Mouse (Mus musculus): ENCODE measurements around the gene Nhlrc1. TPM values are rescaled to one million over a fixed set of nuclear protein-coding genes. Genes with fewer than 3 reads are reported as not detected.
A peak's percentile ranks its signal among the peaks of the same experiment; 100 is the strongest.

The Nhlrc1 gene
- polyA plus RNA-seq, 1 experiment from 2014 or later = 5.7 TPM

DNA sequence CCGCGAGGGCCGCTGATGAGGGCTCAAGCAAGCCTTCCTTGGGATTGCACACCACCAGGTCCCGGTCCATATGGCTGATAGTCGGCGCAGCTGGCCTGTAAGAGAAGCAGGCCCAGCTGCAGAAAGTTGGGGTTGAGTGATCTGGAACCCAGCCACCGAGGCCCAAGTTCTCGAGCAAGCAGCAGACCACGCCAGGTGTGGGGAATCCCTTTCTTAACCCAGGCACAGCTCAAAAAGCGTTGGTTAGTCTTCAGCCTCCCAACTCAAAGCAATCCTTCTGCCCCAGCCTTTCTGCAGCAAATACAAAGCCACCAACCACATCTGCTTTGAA, 29.9 kb upstream of the Nhlrc1 start, which contains the start of gene Tpmt:
Gene Tpmt, minus strand, starts transcription at position 121 of the 331 bp plus-strand sequence.
- Histone ChIP-seq H3K4me2 (replicated peaks; ENCODE audit: low read depth, low read length) (peak within 1 kb of the TSS; percentile 94), H3K9me3 (ENCODE audit: control insufficient read depth, low read length) (no peaks in the 10 kb centered on the region), H3K27me3 (ENCODE audit: control insufficient read depth, insufficient read depth, low read length) (no peaks in the 10 kb centered on the region), H3K36me3 (ENCODE audit: control insufficient read depth, insufficient read depth, low read length) (no peaks in the 10 kb centered on the region), H3K9ac (ENCODE audit: low read depth, low read length) (peak within 1 kb of the TSS; percentile 73), H3K4me1 (replicated peaks; ENCODE audit: control insufficient read depth, insufficient read depth, low read length) (peaks cover 3% of the 10 kb centered on the region; the same call in 1 of the 2 replicates), H3K27ac (ENCODE audit: low read depth, low read length) (peak within 1 kb of the TSS; percentile 70), H3K4me3 (ENCODE audit: low read depth, low read length) (peak within 1 kb of the TSS; percentile 87)
- DNase-seq (ENCODE audit: low spot score) (no peak), ATAC-seq (ENCODE audit: low FRiP score) (no peak)
- 24% methylated on average over 10 of the region's 10 CpGs for WGBS

DNA sequence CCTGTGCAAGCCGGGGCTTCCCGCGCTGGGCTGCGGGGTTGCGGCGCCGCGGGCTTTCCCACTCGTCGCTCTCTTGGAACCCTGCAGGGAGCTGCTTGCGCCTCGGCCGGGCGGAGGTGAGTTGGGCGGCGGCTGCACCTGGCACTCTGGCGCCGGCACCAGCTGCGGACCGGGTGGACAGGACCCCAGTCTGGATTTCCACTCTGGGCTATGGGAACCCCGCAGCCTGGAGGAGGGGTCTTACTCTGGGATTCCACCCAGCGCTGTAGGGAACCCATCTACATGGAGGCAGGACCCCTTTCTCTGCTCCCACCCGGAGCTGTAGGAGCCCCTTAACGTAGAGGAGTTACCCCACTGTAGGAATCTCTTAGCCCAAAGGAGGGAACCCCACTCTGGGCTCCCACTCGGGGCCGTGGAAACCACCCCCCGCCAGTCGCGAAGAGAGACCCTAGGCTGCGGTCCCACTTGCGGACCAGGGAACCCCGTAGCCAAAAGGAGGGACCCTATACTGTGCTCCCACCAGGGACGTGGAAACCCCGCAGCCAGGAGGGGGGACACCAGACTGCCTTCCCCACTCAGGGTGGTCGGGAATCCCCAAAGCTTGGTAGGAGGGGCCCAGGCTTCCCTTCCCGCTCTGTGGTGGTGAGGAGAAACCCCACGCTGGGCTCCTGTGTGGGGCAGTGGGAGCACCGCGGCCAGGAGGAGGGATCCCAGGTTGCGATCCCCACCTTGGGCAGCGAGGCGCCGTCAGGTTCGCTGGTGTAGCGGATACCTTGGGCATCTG, 29.4 kb upstream of the Nhlrc1 start:
- Histone ChIP-seq H3K27ac (ENCODE audit: low read depth, low read length) (peak overlapping the region; percentile 70), H3K4me1 (replicated peaks; ENCODE audit: control insufficient read depth, insufficient read depth, low read length) (peaks cover 3% of the 10 kb centered on the region; the same call in 1 of the 2 replicates), H3K27me3 (ENCODE audit: control insufficient read depth, insufficient read depth, low read length) (no peaks in the 10 kb centered on the region), H3K9ac (ENCODE audit: low read depth, low read length) (peak overlapping the region; percentile 73), H3K9me3 (ENCODE audit: control insufficient read depth, low read length) (no peaks in the 10 kb centered on the region), H3K4me3 (ENCODE audit: low read depth, low read length) (peak overlapping the region; percentile 87), H3K4me2 (replicated peaks; ENCODE audit: low read depth, low read length) (peak overlapping the region; percentile 94), H3K36me3 (ENCODE audit: control insufficient read depth, insufficient read depth, low read length) (no peaks in the 10 kb centered on the region)
- ATAC-seq (ENCODE audit: low FRiP score) (peak; percentile 45), DNase-seq (ENCODE audit: low spot score) (peak; percentile 39)
- WGBS = 1% methylated on average over 44 of the region's 45 CpGs

DNA sequence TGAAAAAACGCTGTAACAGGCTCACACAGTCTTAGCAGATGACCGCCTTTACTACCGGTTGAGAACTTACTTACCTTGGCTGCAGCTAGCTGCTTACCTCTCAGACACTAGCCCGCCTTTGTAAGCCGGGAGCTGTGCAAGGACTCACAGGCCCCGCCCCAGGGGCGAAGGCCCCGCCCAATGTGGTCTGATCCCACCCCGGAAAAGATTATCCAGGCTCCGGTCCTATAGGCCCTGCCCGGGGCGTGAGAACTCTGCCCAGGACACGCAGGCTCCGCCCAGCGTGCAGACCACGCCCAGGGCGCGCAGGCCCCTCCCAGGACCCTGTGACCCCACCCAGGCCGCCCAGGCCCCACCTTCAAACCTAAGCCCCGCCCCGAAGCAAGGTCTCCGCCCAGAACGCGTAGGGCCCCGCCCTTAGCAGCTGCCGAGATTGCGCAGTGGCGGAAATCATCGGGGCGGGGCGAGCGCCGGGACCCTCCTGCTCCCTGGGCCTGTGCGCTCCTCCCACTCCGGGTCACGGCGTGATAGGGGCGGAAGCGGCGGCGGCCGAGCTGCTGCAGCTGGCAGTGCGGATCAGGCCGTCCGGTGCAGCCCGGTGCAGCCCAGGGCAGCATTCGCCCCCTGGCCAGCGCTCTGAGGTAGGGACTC, 28.5 kb upstream of the Nhlrc1 start, which contains the start of gene Kdm1b:
Gene Kdm1b, plus strand, starts transcription at position 470 of the 651 bp plus-strand sequence.
- Histone ChIP-seq H3K36me3 (ENCODE audit: control insufficient read depth, insufficient read depth, low read length) (no peaks in the 10 kb centered on the region), H3K27me3 (ENCODE audit: control insufficient read depth, insufficient read depth, low read length) (no peaks in the 10 kb centered on the region), H3K4me3 (ENCODE audit: low read depth, low read length) (peak within 1 kb of the TSS; percentile 87), H3K9me3 (ENCODE audit: control insufficient read depth, low read length) (no peaks in the 10 kb centered on the region), H3K4me2 (replicated peaks; ENCODE audit: low read depth, low read length) (peak within 1 kb of the TSS; percentile 94), H3K27ac (ENCODE audit: low read depth, low read length) (peak within 1 kb of the TSS; percentile 70), H3K4me1 (replicated peaks; ENCODE audit: control insufficient read depth, insufficient read depth, low read length) (peaks cover 3% of the 10 kb centered on the region; the same call in 1 of the 2 replicates), H3K9ac (ENCODE audit: low read depth, low read length) (peak within 1 kb of the TSS; percentile 73)
- ATAC-seq (ENCODE audit: low FRiP score) (peak; percentile 97), DNase-seq (ENCODE audit: low spot score) (peak; percentile 98)
- WGBS = under 1% methylated on average over 48 of the region's 48 CpGs

DNA sequence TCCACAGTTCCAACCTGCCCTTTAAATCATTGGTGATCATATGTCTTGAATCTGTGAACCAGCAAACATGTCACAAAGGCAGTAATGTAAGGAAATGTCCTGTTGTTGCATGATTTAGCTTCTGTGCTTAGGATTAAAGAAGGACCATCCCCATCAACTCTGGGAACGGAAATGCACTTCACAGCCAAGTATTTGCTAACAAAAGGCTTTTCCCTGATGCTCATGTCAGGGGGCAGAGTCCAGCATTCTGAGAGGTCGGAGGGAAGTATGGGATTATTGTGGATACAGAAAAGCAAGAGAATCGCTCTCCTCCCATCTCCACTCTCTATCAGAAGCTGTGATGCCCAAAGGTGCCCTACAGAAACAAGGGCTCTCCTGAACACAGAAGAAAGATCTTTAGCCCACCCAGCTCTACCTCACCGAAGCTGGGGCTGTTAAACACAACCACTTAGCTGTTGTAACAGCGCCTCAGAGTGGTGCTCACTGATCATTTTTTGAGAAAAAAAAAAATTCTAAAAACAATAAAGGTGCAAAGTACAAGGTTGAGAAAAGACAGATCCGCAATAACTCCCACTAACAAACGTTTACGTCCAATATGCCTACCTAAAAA, 27.5 kb upstream of the Nhlrc1 start:
- H3K36me3 ChIP-seq (ENCODE audit: control insufficient read depth, insufficient read depth, low read length) = no peaks in the 10 kb centered on the region
- H3K4me2 ChIP-seq (replicated peaks; ENCODE audit: low read depth, low read length) = peak overlapping the region; percentile 94
- H3K27ac ChIP-seq (ENCODE audit: low read depth, low read length) = no peak overlapping the region
- peak overlapping the region; percentile 4; the same call in 1 of the 2 replicates for H3K4me3 ChIP-seq (ENCODE audit: low read depth, low read length)
- peak overlapping the region; percentile 8; the same call in 1 of the 2 replicates for H3K9ac ChIP-seq (ENCODE audit: low read depth, low read length)
- no peaks in the 10 kb centered on the region for H3K9me3 ChIP-seq (ENCODE audit: control insufficient read depth, low read length)
- no peak for ATAC-seq (ENCODE audit: low FRiP score)
- peaks cover 3% of the 10 kb centered on the region; the same call in 1 of the 2 replicates for H3K4me1 ChIP-seq (replicated peaks; ENCODE audit: control insufficient read depth, insufficient read depth, low read length)
- peak; percentile 16 for DNase-seq (ENCODE audit: low spot score)
- WGBS = 68% methylated on average over 8 of the region's 8 CpGs
- H3K27me3 ChIP-seq (ENCODE audit: control insufficient read depth, insufficient read depth, low read length) = no peaks in the 10 kb centered on the region

DNA sequence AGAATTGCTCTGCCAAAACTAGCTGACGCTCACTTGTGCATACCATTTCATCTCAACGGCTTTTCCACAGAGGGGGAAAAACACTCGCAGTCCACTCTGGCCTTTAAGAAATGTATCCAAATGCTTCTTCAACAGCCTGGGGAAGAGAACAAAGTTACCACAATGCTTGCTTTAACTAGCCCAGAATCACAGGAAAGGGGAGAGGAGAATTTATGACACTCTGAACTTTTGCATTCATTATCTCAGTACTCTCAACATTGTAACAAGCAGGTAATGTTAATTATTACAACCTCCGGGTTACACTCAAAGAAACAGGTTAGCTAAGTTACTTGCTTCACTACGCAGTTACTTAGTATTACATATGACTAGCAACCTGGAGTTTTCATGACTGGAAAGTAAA, 25.4 kb upstream of the Nhlrc1 start:
- Histone ChIP-seq H3K36me3 (ENCODE audit: control insufficient read depth, insufficient read depth, low read length) (no peaks in the 10 kb centered on the region), H3K4me1 (replicated peaks; ENCODE audit: control insufficient read depth, insufficient read depth, low read length) (peaks cover 3% of the 10 kb centered on the region; the same call in 1 of the 2 replicates), H3K9ac (ENCODE audit: low read depth, low read length) (no peak overlapping the region), H3K4me3 (ENCODE audit: low read depth, low read length) (no peak overlapping the region), H3K4me2 (replicated peaks; ENCODE audit: low read depth, low read length) (no peak overlapping the region), H3K27ac (ENCODE audit: low read depth, low read length) (no peak overlapping the region), H3K27me3 (ENCODE audit: control insufficient read depth, insufficient read depth, low read length) (no peaks in the 10 kb centered on the region), H3K9me3 (ENCODE audit: control insufficient read depth, low read length) (no peaks in the 10 kb centered on the region)
- no peak for ATAC-seq (ENCODE audit: low FRiP score)
- no peak for DNase-seq (ENCODE audit: low spot score)
- 95% methylated on average over 5 of the region's 5 CpGs for WGBS

DNA sequence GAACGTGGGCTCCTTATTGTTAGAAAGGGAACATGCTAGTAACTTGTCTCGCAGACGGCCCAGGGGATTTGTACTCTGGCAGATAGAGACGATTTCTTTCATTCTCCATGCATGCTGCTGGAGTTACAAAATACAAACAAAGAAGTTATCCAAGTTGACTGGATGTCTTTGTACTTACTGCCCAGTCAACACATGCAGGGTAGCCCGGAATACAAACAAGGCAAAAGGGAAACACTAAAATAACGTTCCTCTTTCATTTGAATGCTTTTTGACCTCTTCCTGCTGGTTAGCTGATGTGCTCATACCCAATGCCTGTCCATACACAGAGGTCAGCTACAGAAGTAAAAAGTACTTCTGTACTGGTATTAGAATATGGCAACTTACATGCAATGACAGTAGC, 23.3 kb upstream of the Nhlrc1 start:
- Histone ChIP-seq H3K9ac (ENCODE audit: low read depth, low read length) (no peak overlapping the region), H3K4me2 (replicated peaks; ENCODE audit: low read depth, low read length) (no peak overlapping the region), H3K27ac (ENCODE audit: low read depth, low read length) (no peak overlapping the region), H3K4me3 (ENCODE audit: low read depth, low read length) (no peak overlapping the region), H3K27me3 (ENCODE audit: control insufficient read depth, insufficient read depth, low read length) (no peaks in the 10 kb centered on the region), H3K4me1 (replicated peaks; ENCODE audit: control insufficient read depth, insufficient read depth, low read length) (no peaks in the 10 kb centered on the region), H3K36me3 (ENCODE audit: control insufficient read depth, insufficient read depth, low read length) (no peaks in the 10 kb centered on the region), H3K9me3 (ENCODE audit: control insufficient read depth, low read length) (no peaks in the 10 kb centered on the region)
- no peak for DNase-seq (ENCODE audit: low spot score)
- 82% methylated on average over 6 of the region's 6 CpGs for WGBS
- ATAC-seq (ENCODE audit: low FRiP score) = no peak

DNA sequence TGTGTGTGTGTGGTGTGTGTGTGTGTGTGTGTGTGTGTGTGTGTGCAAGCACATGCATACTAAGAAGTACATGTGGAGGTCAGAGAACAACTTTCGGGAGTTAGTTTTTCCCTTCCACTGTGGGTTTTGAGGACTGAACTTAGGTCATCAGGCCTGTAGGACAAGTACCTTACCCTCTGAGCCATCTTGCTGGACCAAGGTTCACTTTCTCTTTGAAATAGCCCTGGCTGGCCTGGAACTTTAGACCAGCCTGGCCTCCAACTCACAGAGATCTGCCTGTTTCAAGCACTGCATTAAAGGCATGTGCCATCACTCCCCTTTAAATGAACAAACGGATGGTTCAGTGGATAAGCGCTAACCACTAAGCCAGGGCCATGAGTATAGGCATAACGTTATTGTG, 19.0 kb upstream of the Nhlrc1 start:
- no peak overlapping the region for H3K27ac ChIP-seq (ENCODE audit: low read depth, low read length)
- no peak overlapping the region for H3K9ac ChIP-seq (ENCODE audit: low read depth, low read length)
- H3K4me2 ChIP-seq (replicated peaks; ENCODE audit: low read depth, low read length) = no peak overlapping the region
- no peak for ATAC-seq (ENCODE audit: low FRiP score)
- H3K36me3 ChIP-seq (ENCODE audit: control insufficient read depth, insufficient read depth, low read length) = no peaks in the 10 kb centered on the region
- no peaks in the 10 kb centered on the region for H3K4me1 ChIP-seq (replicated peaks; ENCODE audit: control insufficient read depth, insufficient read depth, low read length)
- DNase-seq (ENCODE audit: low spot score) = no peak
- H3K27me3 ChIP-seq (ENCODE audit: control insufficient read depth, insufficient read depth, low read length) = no peaks in the 10 kb centered on the region
- WGBS = 91% methylated on average over 4 of the region's 4 CpGs
- H3K4me3 ChIP-seq (ENCODE audit: low read depth, low read length) = no peak overlapping the region
- no peaks in the 10 kb centered on the region for H3K9me3 ChIP-seq (ENCODE audit: control insufficient read depth, low read length)

DNA sequence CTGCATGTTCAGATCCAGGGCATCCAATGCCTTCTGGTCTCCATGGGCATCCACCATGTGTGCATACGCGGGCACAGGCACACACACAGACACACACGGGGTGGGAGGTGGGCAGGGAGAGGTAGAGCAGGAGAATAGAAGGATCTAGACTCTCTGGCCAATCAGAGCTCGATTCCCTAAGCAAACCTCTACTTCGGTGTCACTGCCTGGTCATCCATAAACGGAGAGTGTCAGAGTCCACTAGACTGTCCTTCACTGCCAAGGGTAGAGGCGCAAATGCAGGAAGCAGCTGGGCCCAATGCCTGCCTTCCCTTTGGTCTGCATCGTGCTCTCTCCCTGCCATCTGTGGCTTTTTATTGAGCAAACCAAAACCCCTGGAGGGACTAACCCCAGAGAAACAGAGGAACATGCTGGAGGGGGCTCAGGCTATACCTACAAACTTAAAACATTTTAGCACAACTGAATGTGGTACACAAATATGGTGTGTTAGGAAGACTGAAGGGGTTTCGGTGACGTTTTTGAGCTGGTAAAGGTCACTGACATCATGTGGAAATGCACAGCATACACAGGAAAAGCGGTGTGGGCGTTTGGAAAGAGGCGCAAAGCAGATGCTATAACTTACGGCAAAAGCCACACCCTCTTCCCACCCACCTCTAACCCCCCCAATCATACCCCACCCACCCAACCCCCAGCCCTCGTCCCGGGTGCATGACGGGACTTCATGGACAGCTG, 15.9 kb upstream of the Nhlrc1 start:
- DNase-seq (ENCODE audit: low spot score) (no peak), ATAC-seq (ENCODE audit: low FRiP score) (no peak)
- H3K4me1 ChIP-seq (replicated peaks; ENCODE audit: control insufficient read depth, insufficient read depth, low read length) = no peaks in the 10 kb centered on the region
- no peak overlapping the region for H3K4me3 ChIP-seq (ENCODE audit: low read depth, low read length)
- no peaks in the 10 kb centered on the region for H3K9me3 ChIP-seq (ENCODE audit: control insufficient read depth, low read length)
- H3K27me3 ChIP-seq (ENCODE audit: control insufficient read depth, insufficient read depth, low read length) = no peaks in the 10 kb centered on the region
- no peaks in the 10 kb centered on the region for H3K36me3 ChIP-seq (ENCODE audit: control insufficient read depth, insufficient read depth, low read length)
- no peak overlapping the region for H3K9ac ChIP-seq (ENCODE audit: low read depth, low read length)
- H3K27ac ChIP-seq (ENCODE audit: low read depth, low read length) = no peak overlapping the region
- 87% methylated on average over 17 of the region's 17 CpGs for WGBS
- no peak overlapping the region for H3K4me2 ChIP-seq (replicated peaks; ENCODE audit: low read depth, low read length)
